Mouse (Mus musculus) T-helper 1 cell (primary cell): ENCODE data around the gene Npb.
"Not testable (repeated sequence)": the region's sequence is repeated elsewhere in the genome, so short reads cannot be mapped to it uniquely, and the experiment has no call there.

Experiments used
- in situ Hi-C: fragments of 300-600 bp; cut with MboI, MseI; formaldehyde crosslinking; loops from one replicate; pipeline ENCODE4 v1.15.1; 2025; ENCODE audit warnings: high pct_unique_total_duplicates

Npb gene

DNA sequence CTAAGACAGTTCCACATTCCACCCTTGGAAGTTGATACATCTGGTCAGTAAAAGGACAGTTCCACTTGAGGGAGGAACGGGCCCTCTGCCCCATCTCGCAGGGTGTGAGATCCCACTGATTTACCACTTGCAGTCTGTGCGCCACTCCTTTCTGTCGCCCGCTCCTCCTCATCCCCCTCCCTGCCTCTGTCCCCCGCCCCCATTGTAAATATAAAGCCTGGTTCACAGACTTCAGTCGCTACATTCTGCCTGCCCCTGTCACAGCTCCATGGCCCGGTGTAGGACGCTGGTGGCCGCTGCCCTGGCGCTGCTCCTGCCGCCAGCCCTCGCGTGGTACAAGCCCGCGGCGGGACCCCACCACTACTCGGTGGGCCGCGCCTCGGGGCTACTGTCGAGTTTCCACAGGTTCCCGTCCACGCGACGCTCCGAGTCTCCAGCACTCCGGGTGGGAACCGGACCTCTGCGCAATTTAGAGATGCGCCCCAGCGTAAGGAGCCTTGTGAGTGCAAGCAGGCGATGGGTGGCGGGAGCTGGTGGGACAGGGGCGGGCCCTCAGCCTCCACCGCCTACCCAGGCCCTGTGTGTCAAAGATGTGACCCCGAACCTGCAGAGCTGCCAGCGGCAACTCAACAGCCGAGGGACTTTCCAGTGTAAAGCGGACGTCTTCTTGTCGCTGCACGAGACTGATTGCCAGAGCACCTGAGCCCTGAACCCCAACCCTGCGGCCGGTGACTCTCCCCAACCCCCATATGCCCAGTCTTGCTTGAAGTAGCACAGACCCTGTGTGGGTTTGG, at the start of gene Npb:
Gene Npb, plus strand, starts transcription at position 237 of the 794 bp plus-strand sequence.
- in situ Hi-C loops: no loop called here

DNA sequence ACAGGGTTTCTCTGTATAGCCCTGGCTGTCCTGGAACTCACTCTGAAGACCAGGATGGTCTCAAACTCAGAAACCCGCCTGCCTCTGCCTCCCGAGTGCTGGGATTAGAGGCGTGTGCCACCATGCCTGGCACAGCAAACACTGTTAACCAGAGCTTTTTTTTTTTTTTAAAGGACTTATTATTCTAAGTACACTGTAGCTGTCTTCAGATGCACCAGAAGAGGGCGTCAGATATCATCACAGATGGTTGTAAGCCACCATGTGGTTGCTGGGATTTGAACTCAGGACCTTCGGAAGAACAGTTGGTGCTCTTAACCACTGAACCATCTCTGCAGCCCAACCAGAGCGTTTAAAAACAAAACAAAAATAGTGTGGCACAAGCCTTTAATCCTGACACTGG, 49.4 kb upstream of the Npb start:
- in situ Hi-C loops: not testable (repeated sequence)

GRCm38 (mm10) chr11:120560952-120561728, 47.1 kb upstream of the Npb start:
- in situ Hi-C loops: loop anchor here (5.0 kb wide), 1 partner anchor 49 kb away; no protein-coding TSS in a partner anchor

DNA sequence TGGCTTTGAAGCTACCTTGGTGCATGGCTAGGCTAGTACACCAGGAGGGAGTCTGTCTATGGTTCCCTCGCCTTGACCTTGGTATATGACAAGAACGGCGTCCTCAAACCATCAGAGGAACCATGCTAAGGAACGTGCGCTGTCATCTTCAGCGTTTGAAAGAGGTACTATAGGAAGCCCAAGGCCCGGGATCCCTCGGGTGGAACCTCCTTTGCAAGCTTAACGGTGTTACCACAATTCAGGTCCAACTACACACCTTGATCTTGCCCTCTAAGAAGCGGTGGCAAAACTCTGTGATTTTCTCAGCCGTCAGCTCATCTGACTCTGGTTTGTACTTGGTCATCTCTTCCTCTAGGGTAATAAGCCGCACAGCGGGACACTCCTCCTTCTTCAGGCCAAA, 45.3 kb upstream of the Npb start:
- in situ Hi-C loops: loop anchor here (5.0 kb wide), 1 partner anchor 51 kb away; no protein-coding TSS in a partner anchor

GRCm38 (mm10) chr11:120565114-120565513, 43.2 kb upstream of the Npb start:
- in situ Hi-C loops: no loop called here

- in situ Hi-C loops: no loop called here
Observed at GRCm38 (mm10) chr11:120568324-120568723, 40.0 kb upstream of the Npb start.

DNA sequence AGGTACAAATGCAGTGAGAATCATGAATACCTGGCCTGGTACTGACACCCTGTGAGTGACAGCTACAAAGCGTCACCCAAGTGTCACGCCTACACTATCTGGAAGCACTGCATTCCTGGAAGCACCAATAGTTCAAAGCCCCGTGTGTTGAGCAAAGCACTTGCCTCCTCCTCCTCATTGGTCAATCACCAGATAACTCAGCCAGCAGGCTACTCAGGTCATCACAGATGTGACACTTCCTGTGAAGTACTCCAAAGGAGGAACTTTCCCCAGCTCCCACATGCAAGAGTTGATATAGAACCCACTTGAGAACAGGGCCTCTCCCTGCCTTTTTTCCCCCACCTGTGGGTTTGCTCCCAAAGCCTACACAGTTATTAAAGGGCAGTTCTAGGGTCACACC, 37.2 kb upstream of the Npb start:
- in situ Hi-C loops: no loop called here

- in situ Hi-C loops: no loop called here
Observed at GRCm38 (mm10) chr11:120571754-120572416, 36.4 kb upstream of the Npb start.

- in situ Hi-C loops: no loop called here
Observed at GRCm38 (mm10) chr11:120572417-120572751, 35.9 kb upstream of the Npb start.

GRCm38 (mm10) chr11:120572752-120573584, 35.3 kb upstream of the Npb start, which contains the start of gene P4hb:
TSS of gene P4hb (minus strand) at chr11:120573253.
- in situ Hi-C loops: no loop called here

DNA sequence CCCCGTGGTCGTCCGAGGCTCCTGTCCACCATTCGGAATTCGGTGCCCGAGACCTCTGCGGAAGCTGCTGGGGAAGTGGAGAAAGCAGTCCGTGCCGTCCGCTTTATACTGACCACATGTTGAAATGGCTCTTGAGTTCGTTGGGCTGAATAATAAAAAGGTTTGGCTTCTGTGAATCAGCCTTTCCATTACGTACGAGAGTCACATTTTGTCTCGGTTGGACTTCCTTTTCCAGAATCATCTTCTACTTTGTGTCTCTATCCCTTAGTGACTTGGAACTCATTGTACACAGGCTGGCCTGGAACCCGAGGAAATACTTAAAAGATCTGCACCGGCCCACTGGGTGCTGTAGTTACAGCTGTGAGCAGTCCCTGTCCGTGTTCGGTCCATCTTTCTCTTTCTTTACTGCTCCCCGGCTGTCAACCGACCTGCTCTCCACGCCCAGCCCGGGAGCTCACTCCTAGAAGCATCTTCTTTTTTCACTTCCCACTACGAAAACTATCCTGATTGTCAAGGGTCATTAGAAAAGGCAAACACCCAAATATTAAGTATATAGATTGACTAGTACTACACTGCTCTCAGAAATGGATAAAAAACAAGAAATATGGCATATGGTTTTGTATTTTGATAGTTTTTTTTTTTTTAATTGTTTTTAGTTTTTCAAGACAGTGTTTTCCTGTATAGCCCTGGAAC, 34.5 kb upstream of the Npb start:
- in situ Hi-C loops: no loop called here

GRCm38 (mm10) chr11:120574278-120574600, 34.0 kb upstream of the Npb start:
- in situ Hi-C loops: no loop called here

DNA sequence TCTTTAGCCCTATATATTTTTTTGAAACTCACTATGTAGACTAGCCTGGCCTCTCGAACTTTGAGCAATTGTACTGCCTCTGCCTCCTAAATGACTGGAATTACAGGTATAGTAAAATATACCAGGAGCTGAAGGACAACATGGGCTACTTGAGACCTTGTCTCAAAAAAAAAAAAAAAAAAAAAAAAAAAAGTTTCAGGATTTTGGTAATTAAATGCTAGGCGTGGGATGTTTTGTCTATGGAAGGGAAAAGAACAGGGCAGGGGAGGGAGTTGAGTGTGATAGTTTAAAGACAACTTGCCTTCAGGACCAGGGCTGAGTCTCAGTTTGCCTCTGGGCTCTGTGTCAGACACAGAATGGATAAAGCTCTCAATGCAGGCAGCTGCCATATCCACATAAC, 33.2 kb upstream of the Npb start:
- in situ Hi-C loops: no loop called here

DNA sequence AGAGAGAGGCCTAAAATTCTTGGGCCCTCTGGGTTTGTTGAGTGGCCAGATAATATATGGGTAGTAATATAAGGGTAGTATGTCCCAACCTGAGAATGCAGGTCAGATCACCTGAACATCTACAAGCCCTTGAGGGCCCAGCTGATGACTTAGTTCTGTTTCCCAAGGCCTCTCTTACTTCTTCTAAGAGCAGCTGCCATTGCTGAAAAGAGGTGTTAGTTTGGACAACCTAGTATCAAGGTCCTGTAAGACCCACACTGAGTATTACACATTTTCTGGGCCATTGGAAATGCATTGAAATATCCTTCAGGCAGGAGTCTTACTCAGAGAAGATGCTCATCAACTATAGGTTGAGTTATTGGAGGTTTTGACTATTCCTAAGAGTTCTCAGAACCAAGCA, 32.3 kb upstream of the Npb start:
- in situ Hi-C loops: no loop called here

DNA sequence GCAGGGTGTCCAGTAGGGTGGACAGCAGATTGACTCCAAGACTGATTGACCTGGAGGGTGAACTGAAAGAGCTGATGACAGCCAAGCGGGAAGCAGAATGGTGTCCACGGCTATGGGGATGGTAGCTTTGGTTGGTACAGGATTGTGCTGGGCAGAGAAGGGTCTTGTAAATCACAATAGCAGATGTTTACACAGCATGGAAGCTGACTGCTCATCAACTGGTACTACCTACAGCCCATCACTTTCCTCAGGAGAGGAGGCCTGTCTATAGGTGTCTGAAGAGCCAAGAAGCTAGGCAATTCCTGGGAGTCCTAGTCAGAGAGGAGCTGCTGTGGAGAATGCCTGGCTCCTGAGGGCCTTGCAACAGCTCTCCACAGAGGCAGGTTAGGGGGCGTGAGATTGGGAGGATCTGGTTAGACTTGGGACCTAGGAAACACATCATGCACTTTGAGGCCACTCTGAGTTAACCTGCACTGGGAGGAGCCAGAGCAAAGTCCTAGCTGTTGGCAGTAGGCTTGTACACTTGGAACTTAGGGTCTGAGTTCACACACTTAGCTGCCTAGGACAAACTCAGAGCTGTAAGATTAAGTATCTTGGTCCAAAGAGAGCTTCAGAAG, 31.8 kb upstream of the Npb start:
- in situ Hi-C loops: no loop called here

DNA sequence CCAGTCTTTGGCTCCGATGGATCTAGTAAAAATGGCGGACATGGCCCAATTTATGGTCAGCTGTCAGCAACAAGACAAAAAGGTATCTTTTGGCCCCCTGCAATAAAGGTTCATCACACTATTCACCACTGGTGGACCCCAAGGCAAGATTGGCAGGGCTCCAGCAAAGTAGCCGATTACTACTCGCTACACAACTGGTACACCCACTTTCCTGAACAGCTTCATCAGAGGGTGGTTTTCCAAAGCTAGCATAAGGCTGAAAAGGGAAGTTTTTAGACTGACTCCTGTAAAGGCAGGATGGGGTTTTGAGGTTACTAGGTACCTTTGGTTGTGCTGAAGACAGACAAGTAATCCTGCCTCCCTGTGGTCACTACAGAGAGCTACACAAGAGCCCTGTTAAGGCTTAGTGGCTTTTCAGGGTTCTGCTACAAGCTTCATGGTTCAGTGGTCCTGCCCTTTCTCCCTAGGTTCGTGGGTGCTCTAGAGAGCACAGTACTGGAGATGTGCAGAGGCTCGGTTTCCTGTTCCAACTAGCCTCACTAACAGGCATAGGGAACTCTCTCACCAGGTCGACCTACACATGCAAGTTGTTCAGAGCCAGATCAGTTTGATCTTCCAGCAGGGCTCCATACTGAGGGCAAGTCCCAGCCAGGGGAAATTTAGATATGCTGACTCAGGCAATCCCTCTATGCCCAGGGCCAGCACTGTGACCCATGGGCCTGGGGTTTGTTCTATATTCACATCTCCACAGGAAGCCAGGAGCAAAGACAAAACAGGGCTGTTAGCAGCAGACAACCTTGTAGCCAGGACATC, 30.9 kb upstream of the Npb start:
- in situ Hi-C loops: no loop called here

DNA sequence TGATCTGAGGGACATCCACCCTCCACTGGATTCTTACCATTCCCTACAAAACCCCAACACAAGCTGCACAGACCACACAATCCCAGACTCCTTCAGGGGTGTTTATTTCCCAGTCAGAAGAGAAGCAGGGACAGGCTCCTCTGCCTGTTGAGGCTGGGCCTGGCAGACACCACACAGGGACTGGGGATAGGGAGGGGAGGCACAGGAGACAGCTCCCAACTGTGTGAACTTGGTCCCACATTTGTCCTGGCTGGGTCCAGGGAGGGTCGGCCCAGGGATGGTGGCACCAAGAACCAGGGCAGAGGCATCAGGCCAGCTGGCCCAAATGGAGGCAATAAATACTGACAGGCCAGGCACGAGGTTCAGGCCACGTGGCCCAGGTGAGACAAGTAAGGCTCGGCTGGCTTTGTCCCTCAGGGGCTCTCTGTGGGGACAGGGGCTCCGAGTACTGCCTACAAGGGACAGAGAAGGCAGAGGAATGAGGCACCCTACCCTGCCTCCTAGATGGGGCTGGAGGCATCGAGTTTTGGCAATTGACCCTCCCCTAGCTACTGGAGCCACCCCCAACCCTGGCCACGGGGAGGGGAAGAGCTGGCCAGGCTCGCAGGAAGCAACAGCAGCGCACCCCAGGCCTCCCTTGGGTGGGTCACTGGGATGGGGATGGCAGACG, 30.1 kb upstream of the Npb start:
- in situ Hi-C loops: no loop called here

- in situ Hi-C loops: no loop called here
Observed at GRCm38 (mm10) chr11:120578694-120579243, 29.5 kb upstream of the Npb start.
